Mouse (Mus musculus) forebrain, embryonic 15.5 days (tissue): Measurements from ENCODE around the gene Cog8. TPM values are rescaled to one million over a fixed set of nuclear protein-coding genes. Genes with fewer than 3 reads are reported as not detected.

Experiments
- ATAC-seq: fragments of 200-750 bp; cut with Nextera tagmentation; replicated peaks from 2 replicates; pipeline ENCODE4 v1.8.0; 2017; ENCODE audit warnings: mild to moderate bottlenecking, moderate TSS enrichment, moderate library complexity
- H3K27ac ChIP-seq: fragments of 300-500 bp; sonication (generic); replicated peaks from 2 replicates; pipeline ENCODE4 v1.5.1; 2015; ENCODE audit warnings: mild to moderate bottlenecking, inconsistent platforms
- H3K27me3 ChIP-seq: fragments of 300-500 bp; sonication (generic); 2 replicates; pipeline ENCODE4 v1.6.1; 2015; ENCODE audit warnings: inconsistent platforms
- H3K36me3 ChIP-seq: fragments of 300-500 bp; sonication (generic); 2 replicates; pipeline ENCODE4 v1.6.1; 2015; ENCODE audit warnings: mild to moderate bottlenecking, inconsistent platforms
- H3K4me1 ChIP-seq: fragments of 300-500 bp; sonication (generic); 2 replicates; pipeline ENCODE4 v1.6.1; 2015; ENCODE audit warnings: inconsistent platforms
- H3K4me2 ChIP-seq: fragments of 300-500 bp; sonication (generic); replicated peaks from 2 replicates; pipeline ENCODE4 v1.6.1; 2015; ENCODE audit warnings: mild to moderate bottlenecking, inconsistent platforms
- H3K4me3 ChIP-seq: fragments of 300-500 bp; sonication (generic); 2 replicates; pipeline ENCODE4 v1.5.1; 2015; ENCODE audit warnings: mild to moderate bottlenecking, inconsistent platforms
- H3K9ac ChIP-seq: fragments of 300-500 bp; sonication (generic); replicated peaks from 2 replicates; pipeline ENCODE4 v1.6.1; 2015; ENCODE audit warnings: mild to moderate bottlenecking, inconsistent platforms
- H3K9me3 ChIP-seq: fragments of 300-500 bp; sonication (generic); 2 replicates; pipeline ENCODE4 v1.6.1; 2016; ENCODE audit warnings: inconsistent platforms
- WGBS: fragments of 180-500 bp; shearing (Covaris S2); methylation state at CpG from one replicate; pipeline ENCODE4 v1.1.7; 2015; ENCODE audit warnings: mixed read lengths; 5-methylcytosine and 5-hydroxymethylcytosine counted together
- polyA plus RNA-seq: library from polyadenylated mRNA; unstranded; fragments of >200 nt; fragmentation: Nextera tagmentation; extraction: Ambion mirVana; gene quantifications from 2 replicates; pipeline ENCODE4 v1.2.1, GENCODE M21; 2015

Cog8 gene
- polyA plus RNA-seq: 42.2 and 45.7 TPM in 2 replicates

DNA sequence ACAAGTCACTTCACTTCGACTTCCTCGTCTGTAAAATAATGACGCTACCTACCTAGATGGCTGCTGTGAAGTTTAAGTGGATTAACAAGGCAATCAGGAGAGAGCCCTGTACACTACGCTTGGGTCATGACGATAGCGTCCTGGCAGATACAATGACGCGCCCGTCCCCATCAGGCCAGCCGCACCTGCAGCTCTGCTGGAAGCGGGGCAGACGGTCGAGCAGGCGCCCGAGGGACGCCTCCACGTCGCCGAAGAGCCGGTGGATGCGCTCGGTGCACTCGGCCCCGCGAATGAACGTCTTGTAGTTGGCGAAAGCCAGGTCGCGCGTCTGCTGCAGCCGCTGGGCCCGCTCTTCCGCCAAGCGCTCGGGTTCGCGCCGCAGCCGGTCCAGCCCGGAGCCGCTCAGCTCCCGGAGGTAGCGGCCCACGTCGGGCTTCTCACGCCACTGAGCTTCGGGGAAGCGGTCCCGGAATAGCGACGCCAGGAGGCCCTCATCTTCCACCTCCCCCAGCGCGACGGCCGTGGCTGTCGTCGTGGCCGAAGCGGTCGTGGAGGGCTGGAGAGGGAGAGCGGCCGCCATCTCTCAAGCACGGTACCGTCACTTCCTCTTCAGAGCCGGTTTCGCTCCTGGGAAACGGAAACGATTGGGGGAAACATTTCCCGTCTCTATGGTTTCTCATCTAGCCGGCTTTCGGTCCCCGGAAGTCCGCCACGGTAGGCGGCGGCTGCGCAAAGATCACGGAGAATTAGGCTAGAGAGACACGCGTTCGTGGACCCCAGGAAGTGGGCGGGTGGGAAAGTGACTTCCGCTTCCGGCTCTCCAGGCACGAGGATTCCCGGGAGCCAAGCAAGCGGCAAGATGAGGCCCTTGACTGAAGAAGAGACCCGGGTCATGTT lies at the start of gene Cog8, which contains the start of gene Nip7:
Gene Cog8, minus strand, starts transcription at position 614 of the 897 bp plus-strand sequence.
Gene Nip7, plus strand, starts transcription at position 802 of the 897 bp plus-strand sequence.
- Histone ChIP-seq H3K27me3 (no peaks in the 10 kb centered on the region), H3K9ac (peak within 1 kb of the TSS; percentile 77), H3K27ac (peak within 1 kb of the TSS; percentile 66), H3K9me3 (no peaks in the 10 kb centered on the region), H3K36me3 (peaks cover 50% of the 10 kb centered on the region), H3K4me2 (peak within 1 kb of the TSS; percentile 84), H3K4me1 (peaks cover 30% of the 10 kb centered on the region), H3K4me3 (peak within 1 kb of the TSS; percentile 91)
- ATAC-seq: peak; percentile 96
- WGBS: under 1% methylated on average over 88 of the region's 88 CpGs

- Histone ChIP-seq H3K27me3 (no peaks in the 10 kb centered on the region), H3K9me3 (no peaks in the 10 kb centered on the region), H3K27ac (no peak overlapping the region), H3K36me3 (no peaks in the 10 kb centered on the region), H3K4me3 (no peak overlapping the region), H3K4me2 (no peak overlapping the region), H3K9ac (no peak overlapping the region), H3K4me1 (no peaks in the 10 kb centered on the region)
- no peak for ATAC-seq
- WGBS: 11% methylated on average over 4 of the region's 4 CpGs
Measured at GRCm38 (mm10) chr8:107104547-107104946, 48.1 kb upstream of the Cog8 start.

DNA sequence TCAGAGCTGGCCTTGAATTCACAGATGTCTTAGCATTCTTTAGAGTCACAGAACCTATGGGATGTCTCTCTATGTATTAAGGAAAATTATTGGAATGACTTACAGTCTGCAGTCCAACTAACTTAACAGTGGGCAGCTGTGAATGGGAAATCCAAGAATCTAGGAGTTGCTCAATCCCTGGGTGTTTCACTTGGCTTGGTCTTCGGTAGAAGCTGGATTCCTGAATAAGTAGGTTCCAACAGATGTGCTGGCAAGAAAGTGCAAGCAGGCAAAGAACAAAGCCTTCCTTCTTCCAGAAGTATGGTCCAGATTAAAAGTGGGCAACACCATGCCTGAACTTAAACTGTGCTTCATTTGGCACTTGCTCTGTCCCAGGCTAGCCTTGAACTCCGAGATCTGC lies 44.1 kb upstream of the Cog8 start:
- H3K9ac ChIP-seq: no peak overlapping the region
- ATAC-seq: no peak
- WGBS: 85% methylated on average over 2 of the region's 2 CpGs

GRCm38 (mm10) chr8:107096366-107097036 lies 40.0 kb upstream of the Cog8 start, which contains the start of gene Terf2:
TSS of gene Terf2 (minus strand) at chr8:107096547.
- no peaks in the 10 kb centered on the region for H3K9me3 ChIP-seq
- H3K27ac ChIP-seq: peak within 1 kb of the TSS; percentile 87
- H3K27me3 ChIP-seq: no peaks in the 10 kb centered on the region
- peaks cover 25% of the 10 kb centered on the region for H3K4me1 ChIP-seq
- H3K9ac ChIP-seq: peak within 1 kb of the TSS; percentile 87
- H3K4me3 ChIP-seq: peak within 1 kb of the TSS; percentile 89
- WGBS: 4% methylated on average over 35 of the region's 39 CpGs
- H3K4me2 ChIP-seq: peak within 1 kb of the TSS; percentile 55
- no peaks in the 10 kb centered on the region for H3K36me3 ChIP-seq
- peak; percentile 97 for ATAC-seq

More for the DNA sequence above, 44.1 kb upstream of the Cog8 start:
- Histone ChIP-seq H3K4me2 (no peak overlapping the region), H3K9me3 (no peaks in the 10 kb centered on the region), H3K4me1 (peaks cover under 1% of the 10 kb centered on the region; the same call in 1 of the 2 replicates), H3K36me3 (no peaks in the 10 kb centered on the region), H3K4me3 (no peak overlapping the region), H3K27me3 (no peaks in the 10 kb centered on the region), H3K27ac (no peak overlapping the region)

DNA sequence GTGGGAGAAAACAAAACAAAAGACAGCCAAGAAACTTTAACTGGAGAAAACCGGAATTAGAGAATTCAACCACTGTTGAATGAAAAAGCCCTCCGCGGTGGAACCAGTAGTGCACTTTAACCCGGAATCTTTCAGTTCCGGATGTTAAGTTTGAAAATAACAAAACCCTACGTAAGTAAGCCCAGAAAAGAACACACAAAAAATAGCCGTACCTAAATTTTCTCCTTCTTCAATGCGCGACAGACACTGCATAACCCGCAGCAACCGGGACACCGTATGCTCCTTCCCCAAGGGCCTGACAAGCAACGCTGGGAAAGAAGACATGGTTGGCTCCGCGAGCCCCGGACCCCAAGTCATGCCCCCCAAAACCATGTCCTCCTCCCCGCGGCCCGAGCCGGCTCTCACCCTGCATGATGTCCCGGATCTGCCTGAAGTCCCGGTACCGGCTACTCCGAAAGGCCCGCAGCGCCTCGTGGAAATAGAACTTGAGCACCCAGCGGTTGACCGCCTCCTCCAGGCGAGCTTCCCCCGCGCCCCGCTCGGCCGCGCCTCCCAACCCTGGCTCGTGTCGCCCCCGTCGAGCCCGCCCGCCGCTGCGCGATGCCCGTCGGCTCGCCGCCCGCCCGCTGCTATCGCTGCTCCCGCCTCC lies 39.4 kb upstream of the Cog8 start:
- 2% methylated on average over 49 of the region's 53 CpGs for WGBS
- no peaks in the 10 kb centered on the region for H3K9me3 ChIP-seq
- H3K27me3 ChIP-seq: no peaks in the 10 kb centered on the region
- H3K27ac ChIP-seq: peak overlapping the region; percentile 87
- peak overlapping the region; percentile 55 for H3K4me2 ChIP-seq
- peak overlapping the region; percentile 87 for H3K9ac ChIP-seq
- peaks cover 3% of the 10 kb centered on the region; the same call in 1 of the 2 replicates for H3K36me3 ChIP-seq
- ATAC-seq: peak; percentile 84
- H3K4me1 ChIP-seq: peaks cover 25% of the 10 kb centered on the region
- H3K4me3 ChIP-seq: peak overlapping the region; percentile 89

DNA sequence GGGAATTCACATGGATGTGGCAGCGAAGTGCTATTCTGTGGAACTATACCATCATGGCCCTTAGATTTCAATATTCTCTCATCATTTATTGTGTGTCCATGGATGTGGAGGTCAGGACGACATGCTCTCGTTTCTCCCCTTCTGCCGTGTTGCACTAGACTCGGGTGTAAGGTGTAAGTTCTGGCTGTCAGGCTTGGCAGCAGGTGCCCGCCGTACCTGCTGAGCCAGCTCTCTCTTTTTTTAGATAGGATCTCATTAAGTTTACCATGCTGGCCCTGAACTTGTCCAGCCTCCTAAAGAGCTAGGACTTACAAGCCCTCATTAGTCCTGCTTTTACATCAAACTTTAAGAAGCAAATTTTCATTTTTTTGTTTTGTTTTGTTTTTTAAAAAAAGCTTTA lies 34.0 kb upstream of the Cog8 start:
- Histone ChIP-seq H3K4me2 (no peak overlapping the region), H3K4me3 (no peak overlapping the region), H3K9ac (no peak overlapping the region), H3K27me3 (no peaks in the 10 kb centered on the region), H3K27ac (no peak overlapping the region), H3K4me1 (peaks cover 23% of the 10 kb centered on the region), H3K9me3 (no peaks in the 10 kb centered on the region), H3K36me3 (peaks cover 32% of the 10 kb centered on the region; the same call in 1 of the 2 replicates)
- WGBS: 95% methylated on average over 7 of the region's 7 CpGs
- ATAC-seq: no peak

DNA sequence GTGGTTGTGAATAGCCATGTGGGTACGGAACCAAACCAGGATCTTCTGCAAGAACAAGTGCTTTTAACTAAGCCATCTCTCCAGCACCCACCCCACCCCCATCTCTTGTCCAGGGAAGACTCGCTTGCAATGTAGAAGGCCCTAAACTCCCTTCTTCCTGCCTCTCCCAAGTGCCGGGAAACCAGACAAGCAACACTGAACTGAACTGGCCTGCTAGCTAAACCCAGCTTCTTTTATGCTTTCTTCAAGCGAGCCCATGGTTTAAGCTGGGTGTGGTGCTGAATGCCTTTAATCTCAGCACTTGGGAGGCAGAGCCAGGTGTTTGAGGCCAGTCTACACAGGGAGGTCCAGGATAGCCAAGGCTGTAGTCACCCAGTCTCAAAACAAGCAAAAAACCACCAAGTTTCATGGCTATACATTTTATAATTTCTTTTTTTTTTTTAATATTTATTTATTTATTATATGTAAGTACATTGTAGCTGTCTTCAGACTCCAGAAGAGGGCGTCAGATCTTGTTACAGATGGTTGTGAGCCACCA lies 32.1 kb upstream of the Cog8 start:
- Histone ChIP-seq H3K4me3 (no peak overlapping the region), H3K9ac (no peak overlapping the region), H3K27me3 (no peaks in the 10 kb centered on the region), H3K4me2 (no peak overlapping the region), H3K27ac (no peak overlapping the region), H3K9me3 (no peaks in the 10 kb centered on the region), H3K36me3 (peaks cover 37% of the 10 kb centered on the region), H3K4me1 (peaks cover 4% of the 10 kb centered on the region; the same call in 1 of the 2 replicates)
- whole genome bisulfite sequencing: 93% methylated on average over 5 of the region's 5 CpGs
- no peak for ATAC-seq

GRCm38 (mm10) chr8:107086018-107086417 lies 29.5 kb upstream of the Cog8 start:
- H3K4me3 ChIP-seq: no peak overlapping the region
- no peak overlapping the region for H3K4me2 ChIP-seq
- no peaks in the 10 kb centered on the region for H3K4me1 ChIP-seq
- H3K27ac ChIP-seq: no peak overlapping the region
- H3K36me3 ChIP-seq: peaks cover 52% of the 10 kb centered on the region
- no peak for ATAC-seq
- no peaks in the 10 kb centered on the region for H3K9me3 ChIP-seq
- no peaks in the 10 kb centered on the region for H3K27me3 ChIP-seq
- 97% methylated on average over 5 of the region's 5 CpGs for WGBS
- H3K9ac ChIP-seq: no peak overlapping the region

- Histone ChIP-seq H3K4me2 (no peak overlapping the region), H3K27me3 (no peaks in the 10 kb centered on the region), H3K4me3 (no peak overlapping the region), H3K27ac (no peak overlapping the region), H3K4me1 (no peaks in the 10 kb centered on the region), H3K36me3 (peaks cover 53% of the 10 kb centered on the region), H3K9me3 (no peaks in the 10 kb centered on the region), H3K9ac (no peak overlapping the region)
- WGBS: 95% methylated on average over 17 of the region's 17 CpGs
- no peak for ATAC-seq
Measured at GRCm38 (mm10) chr8:107085358-107085757, 28.9 kb upstream of the Cog8 start.

- Histone ChIP-seq H3K9ac (no peak overlapping the region), H3K27me3 (no peaks in the 10 kb centered on the region), H3K9me3 (no peaks in the 10 kb centered on the region), H3K4me3 (no peak overlapping the region), H3K27ac (no peak overlapping the region), H3K36me3 (peaks cover 81% of the 10 kb centered on the region), H3K4me2 (no peak overlapping the region), H3K4me1 (no peaks in the 10 kb centered on the region)
- ATAC-seq: no peak
- WGBS: 95% methylated on average over 7 of the region's 7 CpGs
Measured at GRCm38 (mm10) chr8:107076239-107076888, 19.9 kb upstream of the Cog8 start.

DNA sequence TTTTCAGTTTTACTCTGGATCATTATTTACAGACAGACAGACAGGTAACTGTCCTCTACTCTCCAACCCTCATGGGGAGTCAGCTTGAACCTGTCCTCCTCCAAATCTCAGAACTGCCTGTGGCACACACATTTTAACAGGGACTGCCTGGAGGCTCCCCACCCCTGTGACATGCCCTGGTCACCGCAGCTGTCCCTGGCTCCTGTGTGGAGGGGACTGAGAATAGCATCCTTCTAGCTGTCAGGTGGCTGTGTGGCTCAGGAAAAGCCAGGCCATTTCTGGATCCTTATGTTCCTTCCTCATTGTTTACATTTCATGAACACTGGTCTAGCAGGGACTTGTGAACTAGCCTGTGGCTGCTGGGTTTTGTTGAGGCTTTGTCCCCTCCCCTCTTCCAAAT lies 17.6 kb upstream of the Cog8 start:
- no peak overlapping the region for H3K4me2 ChIP-seq
- WGBS: 83% methylated on average over 1 of the region's 1 CpGs
- H3K4me3 ChIP-seq: no peak overlapping the region
- H3K36me3 ChIP-seq: peaks cover 78% of the 10 kb centered on the region
- H3K4me1 ChIP-seq: no peaks in the 10 kb centered on the region
- H3K9me3 ChIP-seq: no peaks in the 10 kb centered on the region
- no peaks in the 10 kb centered on the region for H3K27me3 ChIP-seq
- ATAC-seq: no peak
- no peak overlapping the region for H3K9ac ChIP-seq
- no peak overlapping the region for H3K27ac ChIP-seq
